8 mouse cellular contexts compared by ENCODE assay signal in the genomic region with DNA sequence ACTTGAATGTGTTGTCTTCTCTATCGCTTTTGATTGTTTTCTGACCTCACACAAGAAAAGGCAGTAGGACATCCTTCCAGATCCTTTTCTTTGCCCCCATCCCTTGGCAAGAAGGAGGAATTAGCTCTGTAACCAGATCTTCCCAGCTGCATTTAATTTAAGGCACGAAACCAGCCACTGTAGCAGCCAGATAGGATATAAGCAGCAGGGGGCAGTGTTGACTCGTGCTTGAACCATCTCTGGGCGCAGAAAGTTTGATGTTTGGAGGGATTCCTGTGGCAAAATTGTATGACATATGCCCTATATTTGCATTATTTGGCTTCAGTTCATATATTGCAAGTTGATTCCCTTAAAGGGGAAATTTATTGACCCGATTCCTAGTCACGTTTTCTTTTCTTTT. TPM values are rescaled to one million over a fixed set of nuclear protein-coding genes. Genes with fewer than 3 reads are reported as not detected.
DNase-seq lines count a peak whose midpoint lies in the region; ATAC-seq and TF ChIP-seq lines count a peak whose summit lies in the region.

No protein-coding gene starts in this region.

- H3K9ac ChIP-seq in forebrain, embryonic 13.5 days: peak overlapping the region; percentile 40
- H3K9ac ChIP-seq in heart, embryonic 16.5 days (ENCODE audit: low read length): peak overlapping the region; percentile 83; the same call in 1 of the 2 replicates
- no peak overlapping the region for H3K9ac ChIP-seq in liver, embryonic 12.5 days
- no peak overlapping the region for H3K9ac ChIP-seq in stomach, postnatal 0 days (ENCODE audit: low read length)

- peak; percentile 50 for TF ChIP-seq CTCF in bone marrow, adult 2 months (IDR thresholded peaks at IDR 0.05; ENCODE audit: control insufficient read depth, insufficient read depth, low read length)
- TF ChIP-seq CTCF in stomach, postnatal 0 days (IDR thresholded peaks at IDR 0.05; ENCODE audit: low read depth): peak; percentile 95

- peak; percentile 41 for ATAC-seq in forebrain, embryonic 13.5 days
- no peak for ATAC-seq in heart, embryonic 16.5 days (replicated peaks; ENCODE audit: extremely low read depth, insufficient read depth, low FRiP score)
- no peak for ATAC-seq in liver, embryonic 12.5 days
- no peak for ATAC-seq in stomach, postnatal 0 days (ENCODE audit: low FRiP score, low TSS enrichment)

- no peak for TF ChIP-seq EP300 in stomach, postnatal 0 days (optimal IDR thresholded peaks at IDR 0.05)

- H3K4me2 ChIP-seq in forebrain, embryonic 13.5 days: peak overlapping the region; percentile 98
- peak overlapping the region; percentile 90 for H3K4me2 ChIP-seq in heart, embryonic 16.5 days (ENCODE audit: low read depth, low read length)
- H3K4me2 ChIP-seq in liver, embryonic 12.5 days: peak overlapping the region; percentile 72
- H3K4me2 ChIP-seq in stomach, postnatal 0 days (replicated peaks; ENCODE audit: low read depth): peak overlapping the region; percentile 93

- TF ChIP-seq POLR2A in bone marrow, adult 2 months (IDR thresholded peaks at IDR 0.05; ENCODE audit: borderline replicate concordance, control insufficient read depth, low read depth, low read length): no peak

- H3K36me3 ChIP-seq in forebrain, embryonic 13.5 days (ENCODE audit: poor library complexity, severe bottlenecking): peaks cover 7% of the 10 kb centered on the region; the same call in 1 of the 2 replicates
- H3K36me3 ChIP-seq in heart, embryonic 16.5 days (ENCODE audit: control insufficient read depth, insufficient read depth): no peaks in the 10 kb centered on the region
- H3K36me3 ChIP-seq in liver, embryonic 12.5 days: no peaks in the 10 kb centered on the region
- H3K36me3 ChIP-seq in stomach, postnatal 0 days (ENCODE audit: control insufficient read depth, insufficient read depth, low read length): no peaks in the 10 kb centered on the region

- H3K9me3 ChIP-seq in forebrain, embryonic 13.5 days (replicated peaks): no peaks in the 10 kb centered on the region
- 0 out of 2 replicates have a peak, but pooled peaks cover 2% of the 10 kb centered on the region for H3K9me3 ChIP-seq in heart, embryonic 16.5 days (replicated peaks; ENCODE audit: control insufficient read depth, low read length)
- H3K9me3 ChIP-seq in liver, embryonic 12.5 days (replicated peaks): no peaks in the 10 kb centered on the region
- H3K9me3 ChIP-seq in stomach, postnatal 0 days (ENCODE audit: control insufficient read depth, low read length): no peaks in the 10 kb centered on the region

- H3K27ac ChIP-seq in bone marrow, adult 2 months (ENCODE audit: control insufficient read depth, insufficient read depth, low read depth, low read length, poor library complexity): no peak overlapping the region
- H3K27ac ChIP-seq in forebrain, embryonic 13.5 days: peak overlapping the region; percentile 96
- H3K27ac ChIP-seq in heart, embryonic 16.5 days (ENCODE audit: low read length): peak overlapping the region; percentile 95; the same call in 1 of the 2 replicates
- no peak overlapping the region for H3K27ac ChIP-seq in liver, embryonic 12.5 days
- no peak overlapping the region for H3K27ac ChIP-seq in stomach, postnatal 0 days (replicated peaks)

- peak; percentile 49 to 50 for DNase-seq in B cell, adult 2 months
- DNase-seq in kidney, postnatal 14 days: peak; percentile 87
- peak; percentile 40 to 50 for DNase-seq in natural killer cell, adult 2 months (ENCODE audit: low spot score in 2 of 2)
- peak; percentile 74 for DNase-seq in stomach, postnatal 0 days (ENCODE audit: low spot score)

- WGBS in bone marrow, adult 2 months: under 1% methylated on average over 6 of the region's 6 CpGs
- under 1% methylated on average over 6 of the region's 6 CpGs for WGBS in forebrain, embryonic 13.5 days
- under 1% methylated on average over 6 of the region's 6 CpGs for WGBS in heart, embryonic 16.5 days
- WGBS in liver, embryonic 12.5 days (ENCODE audit: insufficient replicate concordance): 2% methylated on average over 6 of the region's 6 CpGs
- 0% methylated on average over 6 of the region's 6 CpGs for WGBS in stomach, postnatal 0 days

- no peak overlapping the region for H3K4me3 ChIP-seq in bone marrow, adult 2 months (replicated peaks; ENCODE audit: control insufficient read depth, low read depth, low read length)
- peak overlapping the region; percentile 85 for H3K4me3 ChIP-seq in forebrain, embryonic 13.5 days
- H3K4me3 ChIP-seq in heart, embryonic 16.5 days (ENCODE audit: low read length): peak overlapping the region; percentile 88
- H3K4me3 ChIP-seq in liver, embryonic 12.5 days: peak overlapping the region; percentile 61; the same call in 1 of the 2 replicates
- H3K4me3 ChIP-seq in stomach, postnatal 0 days (ENCODE audit: low read depth, low read length): peak overlapping the region; percentile 75

- no peaks in the 10 kb centered on the region for H3K4me1 ChIP-seq in bone marrow, adult 2 months (ENCODE audit: control insufficient read depth, insufficient read depth, low read length)
- H3K4me1 ChIP-seq in forebrain, embryonic 13.5 days: peaks cover 30% of the 10 kb centered on the region
- peaks cover 11% of the 10 kb centered on the region for H3K4me1 ChIP-seq in heart, embryonic 16.5 days (ENCODE audit: control insufficient read depth, insufficient read depth, low read length)
- H3K4me1 ChIP-seq in liver, embryonic 12.5 days: peaks cover 22% of the 10 kb centered on the region
- 0 out of 2 replicates have a peak, but pooled peaks cover 3% of the 10 kb centered on the region for H3K4me1 ChIP-seq in stomach, postnatal 0 days (replicated peaks; ENCODE audit: control insufficient read depth, insufficient read depth)

- H3K27me3 ChIP-seq in forebrain, embryonic 13.5 days: no peaks in the 10 kb centered on the region
- H3K27me3 ChIP-seq in heart, embryonic 16.5 days (ENCODE audit: control insufficient read depth, insufficient read depth, low read length): no peaks in the 10 kb centered on the region; the same call in 1 of the 2 replicates
- peaks cover 51% of the 10 kb centered on the region for H3K27me3 ChIP-seq in liver, embryonic 12.5 days (replicated peaks)
- H3K27me3 ChIP-seq in stomach, postnatal 0 days (ENCODE audit: control insufficient read depth, insufficient read depth, low read length): 0 out of 2 replicates have a peak, but pooled peaks cover 2% of the 10 kb centered on the region

RNA-seq across cellular contexts. Expression of gene Fat4, which starts 2.5 kb away (rescaled TPM):
- 0.20 and 0.57 TPM in 2 replicates for polyA plus RNA-seq in bone marrow, adult 2 months (2011; ENCODE audit: insufficient read depth, insufficient read length, low replicate concordance, missing spikeins)
- polyA plus RNA-seq in forebrain, embryonic 13.5 days (2015; fragmentation: Nextera tagmentation; extraction: Ambion mirVana): 9.7 TPM in 2 replicates
- polyA plus RNA-seq in heart, embryonic 16.5 days (2015; fragmentation: Nextera tagmentation; extraction: Ambion mirVana): 2.0 and 2.1 TPM in 2 replicates
- 1.1 and 1.2 TPM in 2 replicates for polyA plus RNA-seq in liver, embryonic 12.5 days (2016; fragmentation: Nextera tagmentation; extraction: Ambion mirVana)
- polyA plus RNA-seq in stomach, postnatal 0 days (2015; fragmentation: Nextera tagmentation; extraction: Ambion mirVana): 2.4 and 2.6 TPM in 2 replicates

Comparison
In these comparisons a context has a peak if more than half of its experiments do, and no peak if none do; other contexts are left out.
1. H3K27ac ChIP-seq: peak in forebrain, embryonic 13.5 days (single experiment) and heart, embryonic 16.5 days (single experiment); none in bone marrow, adult 2 months (single experiment), liver, embryonic 12.5 days (single experiment) and stomach, postnatal 0 days (single experiment).
2. H3K9ac ChIP-seq: peak in forebrain, embryonic 13.5 days (single experiment) and heart, embryonic 16.5 days (single experiment); none in liver, embryonic 12.5 days (single experiment) and stomach, postnatal 0 days (single experiment).
3. Peak in every context shown above with its lines, with median percentiles within 50 percentile points of each other: DNase-seq and H3K4me2 ChIP-seq.